Mouse (Mus musculus) granulocyte monocyte progenitor cell, adult 5-6 weeks (primary cell): ENCODE results near the gene Plagl1. TPM values are rescaled to one million over a fixed set of nuclear protein-coding genes. Genes with fewer than 3 reads are reported as not detected.
"Not testable (repeated sequence)": the region's sequence is repeated elsewhere in the genome, so short reads cannot be mapped to it uniquely, and the experiment has no call there.

Source experiments
- ATAC-seq: replicated peaks from 2 replicates; pipeline ENCODE4 v1.8.0; 2016; ENCODE audit warnings: mild to moderate bottlenecking, moderate TSS enrichment, inconsistent platforms; ENCODE audit not compliant: poor library complexity, severe bottlenecking
- total RNA-seq, 2 experiments: library from RNA; stranded (forward) in 1 of 2; stranded (reverse) in 1 of 2; fragments of 200-712, 200-1000 nt in 1 of 2; fragments of >200 nt in 1 of 2; fragmentation: Nextera tagmentation in 1 of 2; gene quantifications; 2 replicates each; pipeline ENCODE4 v1.2.3; 2014 to 2017

Gene Plagl1
- 0.37 TPM in 1 of 2 replicates, not detected in the other for total RNA-seq (2014; fragmentation: Nextera tagmentation)
- not detected in 2 replicates for total RNA-seq (2017)

GRCm38 (mm10) chr10:13060021-13060668, at the start of gene Plagl1:
Plagl1 (plus strand) TSS chr10:13060504.
- ATAC-seq = no peak

GRCm38 (mm10) chr10:13014026-13014425, 46.3 kb upstream of the Plagl1 start:
- no peak for ATAC-seq

GRCm38 (mm10) chr10:13016573-13016972, 43.7 kb upstream of the Plagl1 start:
- peak; percentile 86 for ATAC-seq

- peak; percentile 73 for ATAC-seq
Measured at GRCm38 (mm10) chr10:13018510-13018909, 41.8 kb upstream of the Plagl1 start.

DNA sequence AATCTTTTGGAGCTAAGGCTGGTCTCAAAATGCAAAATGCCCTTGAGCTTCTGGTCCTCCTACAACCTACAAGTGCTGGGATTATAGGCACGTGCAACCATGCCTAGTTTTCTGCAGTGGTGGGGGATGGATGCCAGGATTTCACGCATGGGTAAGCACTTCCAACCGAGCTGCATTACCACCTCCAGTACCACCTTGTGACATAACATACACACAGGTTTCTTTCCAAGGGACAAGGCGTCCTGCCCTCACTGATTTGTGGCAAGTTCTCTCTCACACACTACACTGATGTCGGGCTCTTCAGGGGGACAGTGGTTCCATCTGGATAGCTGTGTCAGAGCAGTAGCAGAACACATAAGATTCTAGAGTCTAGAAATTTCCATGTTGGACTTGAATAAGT, 41.3 kb upstream of the Plagl1 start:
- ATAC-seq = no peak

GRCm38 (mm10) chr10:13022103-13022502, 38.2 kb upstream of the Plagl1 start:
- ATAC-seq = 0 out of 2 replicates have a peak, but pooled peaks have one; percentile 25

DNA sequence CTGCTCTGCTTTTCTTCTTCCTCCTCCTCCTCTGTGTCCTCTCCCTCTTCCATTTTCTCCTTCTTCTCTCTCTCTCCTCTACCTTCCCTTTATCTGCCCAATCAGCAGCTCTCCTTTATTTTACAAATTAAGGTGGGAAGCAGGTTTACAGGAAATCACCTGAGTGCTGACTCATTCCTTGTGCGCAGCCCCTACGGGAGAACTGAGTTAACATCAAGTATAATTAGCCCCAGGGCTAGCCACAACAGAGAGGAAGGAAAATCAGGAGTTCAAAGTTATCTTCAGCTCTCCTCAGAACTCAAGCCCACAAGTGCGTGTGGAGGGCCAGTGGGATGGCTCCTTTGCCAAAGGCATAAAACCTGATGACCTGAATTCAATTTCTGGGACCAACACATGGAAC, 36.3 kb upstream of the Plagl1 start:
- not testable (repeated sequence) for ATAC-seq

GRCm38 (mm10) chr10:13027702-13028101, 32.6 kb upstream of the Plagl1 start:
- no peak for ATAC-seq

- ATAC-seq = peak; percentile 46
Measured at GRCm38 (mm10) chr10:13028215-13028614, 32.1 kb upstream of the Plagl1 start.

DNA sequence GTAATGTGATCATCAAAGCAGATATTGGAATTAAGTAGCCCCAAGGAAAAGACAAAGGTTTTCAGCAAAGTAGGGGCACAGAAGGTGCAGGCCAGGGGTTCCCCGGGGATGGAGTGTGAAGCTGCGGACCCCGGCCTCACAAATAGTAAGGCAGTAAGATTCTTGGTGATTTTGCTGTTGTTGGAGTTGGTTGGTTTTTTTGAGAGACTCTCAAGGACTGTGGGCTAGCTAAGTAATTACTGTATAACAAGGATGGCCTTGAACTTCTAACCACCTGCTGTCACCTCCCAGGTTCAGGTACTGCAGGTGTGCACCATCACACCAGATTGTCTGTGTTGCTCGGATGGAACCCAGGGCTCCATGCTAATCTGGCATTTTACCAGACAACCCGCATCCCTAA, 30.9 kb upstream of the Plagl1 start:
- ATAC-seq = no peak

DNA sequence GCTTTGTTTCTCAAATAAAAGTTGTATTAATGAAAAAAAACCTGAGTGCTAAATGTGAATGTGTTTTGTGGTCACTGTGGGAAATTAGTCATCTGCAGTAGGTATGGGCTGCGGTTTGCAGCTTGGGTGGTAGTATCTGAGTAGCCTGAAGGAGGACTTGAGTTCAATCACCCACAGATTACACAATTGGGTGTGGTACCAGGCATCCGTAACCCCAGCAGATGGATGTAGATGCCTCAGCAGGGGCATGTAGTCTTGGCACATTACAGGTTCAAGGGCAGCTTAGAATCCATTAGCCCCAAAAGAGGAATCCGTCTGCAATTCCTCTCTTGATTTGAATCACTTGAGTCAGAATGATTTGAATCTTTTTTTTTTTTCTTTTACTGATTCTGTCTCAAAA, 25.0 kb upstream of the Plagl1 start:
- peak; percentile 81 for ATAC-seq

- no peak for ATAC-seq
Measured at GRCm38 (mm10) chr10:13039637-13040174, 20.6 kb upstream of the Plagl1 start.

DNA sequence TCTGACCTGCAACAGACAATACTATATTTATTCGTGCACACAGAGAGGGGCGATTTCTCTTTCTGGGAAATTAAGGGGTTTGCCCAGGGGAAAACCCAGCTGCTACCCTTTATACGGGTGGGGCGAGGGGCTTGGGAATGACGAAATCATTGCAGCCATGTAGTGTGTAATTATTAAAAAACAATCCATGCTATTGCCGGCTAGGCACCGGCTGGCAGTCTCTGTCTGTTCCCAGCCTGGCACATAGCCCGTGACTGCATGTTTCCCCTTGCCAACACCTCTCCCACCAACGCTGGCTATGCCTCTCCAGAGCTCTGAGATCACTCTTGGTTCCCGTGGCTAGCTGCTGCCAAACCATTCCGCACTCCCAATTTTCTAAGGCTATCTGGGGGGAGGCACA, 15.6 kb upstream of the Plagl1 start:
- no peak for ATAC-seq

DNA sequence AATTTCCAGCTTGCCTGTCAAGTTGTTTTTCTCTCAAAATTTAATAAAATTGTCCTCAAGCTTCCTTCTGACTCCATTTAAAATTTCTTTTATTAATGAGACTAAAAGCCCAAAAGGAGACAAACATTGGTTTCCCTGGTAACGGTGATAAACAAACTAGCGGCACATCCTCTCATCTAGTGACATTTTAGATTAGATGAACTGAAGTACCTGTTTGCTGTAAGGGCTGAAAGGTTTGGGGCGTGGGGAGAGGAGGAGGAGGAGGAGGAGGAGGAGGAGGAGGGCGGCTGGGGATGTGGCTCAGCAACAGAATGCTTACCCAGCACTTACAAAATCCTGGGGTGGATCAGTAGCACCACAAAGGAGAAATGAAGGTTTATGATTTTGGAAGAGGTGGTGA, 12.5 kb upstream of the Plagl1 start:
- no peak for ATAC-seq

DNA sequence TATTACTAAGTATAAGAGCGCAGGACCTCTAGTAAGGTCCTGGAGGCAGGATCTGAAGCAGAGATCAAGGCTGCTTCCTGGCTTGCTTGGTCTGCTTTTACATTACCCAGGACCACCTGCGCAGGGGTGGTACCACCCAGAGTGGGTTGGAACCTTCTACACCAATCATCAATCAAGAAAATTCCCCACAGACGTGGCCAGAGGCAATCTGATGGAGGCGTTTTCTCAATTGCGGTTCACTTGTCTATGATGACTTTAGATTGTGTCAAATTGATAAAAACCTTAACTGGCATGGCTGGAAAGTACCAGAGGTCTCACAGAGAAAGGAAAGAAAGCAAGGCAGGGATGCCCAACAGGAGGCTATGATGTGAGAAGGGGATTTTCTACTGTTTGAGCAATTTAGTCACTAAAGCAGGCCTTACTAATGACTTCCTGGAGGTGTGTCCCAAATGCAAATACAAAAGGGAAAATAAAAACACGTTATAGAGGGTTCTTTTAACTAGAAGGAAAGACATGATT, 3.4 kb upstream of the Plagl1 start:
- ATAC-seq = no peak

DNA sequence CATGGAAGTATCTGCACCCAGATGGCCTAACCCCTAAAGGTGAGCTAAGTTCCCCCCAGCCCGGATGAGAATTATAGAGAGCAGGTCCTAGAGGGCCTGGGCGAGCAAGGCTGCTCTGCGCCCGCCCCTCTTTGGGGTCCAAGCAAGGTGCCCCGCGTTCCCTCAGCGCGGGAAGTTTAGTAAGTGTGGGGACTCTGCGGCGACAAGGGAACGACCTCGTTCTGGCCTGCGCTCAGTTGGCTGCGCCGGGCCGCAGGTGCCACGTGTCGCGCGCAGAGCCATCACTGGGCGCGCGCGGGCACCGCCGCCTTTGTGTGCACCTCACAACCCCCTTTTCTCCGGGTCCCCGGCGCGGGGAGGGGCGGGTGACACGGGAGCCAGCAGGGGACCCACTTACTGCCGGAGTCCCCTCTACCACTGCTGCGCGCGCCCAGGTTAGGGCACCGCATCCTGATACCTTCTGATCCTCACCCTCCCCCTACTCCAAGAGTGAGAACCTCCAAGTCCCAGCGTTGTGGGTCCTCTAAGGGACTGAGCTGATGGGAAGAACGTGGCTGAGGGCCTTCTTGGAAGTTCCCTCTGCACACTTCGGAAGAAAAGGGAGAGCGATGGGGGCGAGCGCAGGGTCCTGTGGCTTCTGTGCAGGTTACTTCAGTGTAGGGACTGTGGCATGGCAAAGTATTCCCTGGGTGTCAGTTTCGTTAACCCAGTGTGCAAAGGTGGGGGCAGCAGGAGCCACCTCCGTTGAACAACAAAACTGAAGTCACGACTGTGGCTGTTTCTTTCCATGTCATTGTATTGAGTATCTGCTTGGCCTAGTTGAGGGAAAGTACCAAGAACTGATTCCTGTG, 742 bp downstream of the Plagl1 start:
- no peak for ATAC-seq

- no peak for ATAC-seq
Measured at GRCm38 (mm10) chr10:13062373-13062772, 2.1 kb downstream of the Plagl1 start.

DNA sequence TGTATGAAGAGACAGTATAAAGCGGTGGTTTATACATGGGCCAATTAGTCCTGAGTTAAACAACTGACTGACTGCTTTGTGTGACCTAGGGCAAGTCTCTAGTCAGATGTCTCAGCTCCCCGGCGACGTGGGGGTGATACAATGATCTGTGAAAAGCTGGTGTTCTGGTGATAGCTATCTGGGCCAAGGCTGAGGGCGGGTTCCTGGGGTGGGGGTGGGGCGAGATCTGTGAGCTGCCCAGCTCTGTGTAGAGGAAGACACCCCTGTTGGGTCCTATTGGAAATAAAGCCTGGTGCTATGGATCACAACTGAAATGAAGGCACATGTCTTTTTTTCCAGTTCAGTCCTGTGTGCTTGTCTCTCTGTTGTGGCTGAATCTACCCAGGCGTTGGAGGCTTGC, 3.2 kb downstream of the Plagl1 start:
- no peak for ATAC-seq

DNA sequence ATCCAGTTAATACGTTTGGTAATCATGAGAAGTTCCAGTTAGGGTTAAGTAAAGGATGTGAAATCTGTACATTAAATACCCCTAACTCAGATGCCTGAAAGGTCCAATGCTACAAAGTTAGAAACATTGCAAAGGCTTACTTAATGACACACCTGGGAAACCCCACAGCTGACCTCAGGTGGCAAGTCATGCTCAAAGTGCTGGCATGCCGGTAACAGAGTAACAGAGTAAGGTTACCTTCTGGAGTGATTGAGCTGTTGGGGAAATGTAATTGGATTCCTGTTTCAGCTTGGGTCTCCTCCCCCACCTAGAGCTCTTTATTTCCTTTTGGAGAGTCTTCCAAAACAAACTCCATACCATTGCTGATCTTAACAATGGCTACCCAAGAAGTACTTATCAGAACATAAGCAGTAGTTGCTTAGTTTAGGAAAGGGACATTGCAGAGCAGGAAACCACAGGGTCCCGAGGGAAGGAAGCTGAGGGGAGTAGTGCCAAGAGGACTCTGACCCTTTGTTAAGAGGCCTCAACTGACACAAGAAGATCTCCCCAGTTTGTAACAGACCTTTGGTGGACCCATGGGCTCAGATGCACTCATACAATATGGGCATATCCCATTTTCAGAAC, 4.9 kb downstream of the Plagl1 start:
- ATAC-seq = no peak

DNA sequence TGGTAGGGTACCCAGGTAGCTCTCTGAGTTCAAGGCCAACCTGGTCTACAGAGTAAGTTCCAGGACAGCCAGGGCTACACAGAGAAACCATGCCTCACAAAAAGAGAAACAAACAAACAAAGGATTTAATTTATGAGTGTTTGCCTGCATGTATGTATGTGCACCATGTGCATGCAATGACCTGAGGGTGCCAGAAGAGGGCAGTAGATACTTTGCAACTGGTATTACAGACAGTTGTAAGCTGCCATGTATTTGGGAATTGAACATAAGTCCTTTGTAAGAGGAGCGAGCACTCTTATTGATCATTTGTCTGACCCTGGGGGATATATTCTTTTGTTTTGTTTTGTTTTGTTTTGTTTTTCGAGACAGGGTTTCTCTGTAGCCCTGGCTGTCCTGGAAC, 10.7 kb downstream of the Plagl1 start:
- ATAC-seq = no peak
